Mouse (Mus musculus) lung, postnatal 0 days (tissue): ENCODE data around the gene Tmem221.

ENCODE experiments used
- CTCF ChIP-seq: IDR thresholded peaks from 2 replicates; pipeline ENCODE4 v1.5.1; 2016; ENCODE audit warnings: antibody characterized with exemption, mild to moderate bottlenecking
- EP300 ChIP-seq: IDR thresholded peaks from 2 replicates; pipeline ENCODE4 v1.6.1; 2016; ENCODE audit warnings: antibody characterized with exemption, mild to moderate bottlenecking, control low read depth

DNA sequence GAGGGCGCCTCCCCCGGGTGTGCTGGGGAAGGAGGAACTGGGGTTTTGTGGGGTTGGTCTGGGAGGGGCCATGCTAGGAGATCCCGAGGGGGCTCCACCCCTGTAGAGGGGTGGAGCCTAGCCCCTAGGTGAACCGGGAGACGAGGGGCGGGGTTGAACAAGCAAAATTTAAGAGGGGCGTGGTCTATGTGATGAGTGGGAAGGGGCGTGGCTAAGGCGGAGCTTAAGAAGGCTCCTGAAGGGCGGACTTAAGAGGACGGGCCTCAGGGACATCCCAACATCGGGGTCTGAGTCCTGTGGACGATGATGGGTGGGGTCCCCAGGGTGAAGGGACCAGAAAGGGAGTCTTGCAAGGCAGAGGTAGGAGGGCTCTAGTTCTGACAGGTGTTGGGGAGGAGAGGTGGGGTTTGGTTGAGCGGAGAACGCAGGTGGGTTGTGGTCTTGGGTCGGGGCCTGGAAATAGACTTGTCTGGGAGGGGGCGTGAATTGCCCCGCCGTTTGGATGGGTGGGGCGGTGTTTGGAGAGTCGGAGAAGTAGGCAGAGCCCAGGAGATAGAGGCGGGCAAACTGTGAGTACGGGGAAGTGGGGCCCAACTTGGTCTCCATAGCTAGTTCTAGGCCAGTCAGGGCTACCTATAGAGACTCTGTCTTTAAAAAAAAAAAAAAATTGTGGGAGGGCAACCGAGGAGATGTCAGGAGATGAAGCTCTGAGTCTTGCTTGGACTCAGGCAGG is 453 bp upstream of the Tmem221 start:
- TF ChIP-seq CTCF: peak; percentile 37; the same call in 1 of the 2 replicates
- no peak for TF ChIP-seq EP300
